Mouse (Mus musculus): ENCODE data around the gene Car11. TPM values are rescaled to one million over a fixed set of nuclear protein-coding genes. Genes with fewer than 3 reads are reported as not detected.

Car11 gene
- 8.2 TPM for polyA plus RNA-seq (2014; fragmentation: Illumina TruSeq; extraction: RNeasy Lipid Tissue Mini Kit (QIAGEN cat#74804); ENCODE audit: low read depth, low replicate concordance)

DNA sequence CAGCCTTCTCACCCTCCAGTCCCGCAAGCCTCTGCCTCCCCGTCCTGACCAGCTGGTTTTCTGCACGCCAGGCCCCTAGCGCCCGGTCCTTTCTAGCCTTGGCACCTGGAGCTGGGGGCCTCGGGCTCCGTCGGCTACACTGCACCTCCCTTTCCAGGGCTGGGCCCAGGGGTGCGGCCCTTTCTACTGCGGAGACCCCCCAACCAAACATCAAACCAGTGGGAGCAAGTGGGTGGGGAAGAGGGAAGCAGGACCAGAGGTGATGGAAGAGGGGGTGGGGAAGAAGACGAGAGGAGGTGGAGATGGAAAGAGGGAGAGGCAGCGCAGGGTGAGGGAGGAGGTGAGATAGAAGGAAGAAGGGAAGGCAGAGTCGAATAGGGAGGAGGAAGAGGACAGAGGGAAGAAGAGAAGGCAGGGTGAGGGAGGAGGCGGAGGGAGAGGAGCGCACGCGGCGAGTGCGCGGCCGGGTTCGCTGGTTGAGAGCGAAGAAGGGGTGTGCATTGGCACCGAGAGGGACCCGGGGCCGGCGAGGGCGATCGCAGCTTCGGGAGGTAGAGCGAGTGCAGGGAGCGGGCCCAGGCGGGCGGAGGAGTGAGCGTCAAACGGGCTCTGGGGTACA is at the start of gene Car11:
Gene Car11, plus strand, starts transcription at position 321 of the 619 bp plus-strand sequence.

GRCm38 (mm10) chr7:45666161-45666560 is 33.5 kb upstream of the Car11 start, which contains the start of gene Fut2:
Fut2 (minus strand) TSS chr7:45666394.

DNA sequence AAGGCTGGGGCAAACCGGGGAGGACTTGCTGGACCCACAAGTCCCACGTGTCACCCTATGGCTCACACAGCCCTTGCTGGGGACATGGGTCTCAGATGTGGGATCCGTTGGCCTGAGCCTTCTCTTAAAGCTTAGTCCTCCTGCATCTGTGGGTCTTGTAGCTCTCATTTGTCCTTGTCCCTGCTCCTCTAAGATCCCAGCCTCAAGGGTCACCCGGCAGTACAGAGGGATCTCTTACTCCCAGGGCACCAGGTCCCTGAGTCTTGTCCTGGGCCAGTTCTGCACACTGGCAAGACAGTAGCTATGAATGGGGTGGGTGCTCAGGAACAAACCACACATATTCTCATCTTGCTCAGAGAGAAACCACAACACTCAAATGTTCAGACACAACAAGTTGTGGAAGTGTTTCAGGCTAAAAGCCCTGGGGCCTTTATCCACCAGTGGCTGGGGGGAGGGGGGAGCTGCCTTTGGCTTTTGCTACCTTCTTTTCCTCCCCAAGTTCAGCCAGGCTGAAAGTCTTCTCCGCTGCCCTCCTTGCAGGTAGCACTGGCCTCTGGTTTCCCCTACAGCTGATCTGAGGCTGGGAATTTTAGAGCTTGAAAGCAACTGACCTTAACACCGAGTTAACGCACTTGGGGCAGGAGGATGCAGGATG is 16.1 kb upstream of the Car11 start, which contains the start of gene Ntn5:
Gene Ntn5, plus strand, starts transcription at position 627 of the 655 bp plus-strand sequence.

DNA sequence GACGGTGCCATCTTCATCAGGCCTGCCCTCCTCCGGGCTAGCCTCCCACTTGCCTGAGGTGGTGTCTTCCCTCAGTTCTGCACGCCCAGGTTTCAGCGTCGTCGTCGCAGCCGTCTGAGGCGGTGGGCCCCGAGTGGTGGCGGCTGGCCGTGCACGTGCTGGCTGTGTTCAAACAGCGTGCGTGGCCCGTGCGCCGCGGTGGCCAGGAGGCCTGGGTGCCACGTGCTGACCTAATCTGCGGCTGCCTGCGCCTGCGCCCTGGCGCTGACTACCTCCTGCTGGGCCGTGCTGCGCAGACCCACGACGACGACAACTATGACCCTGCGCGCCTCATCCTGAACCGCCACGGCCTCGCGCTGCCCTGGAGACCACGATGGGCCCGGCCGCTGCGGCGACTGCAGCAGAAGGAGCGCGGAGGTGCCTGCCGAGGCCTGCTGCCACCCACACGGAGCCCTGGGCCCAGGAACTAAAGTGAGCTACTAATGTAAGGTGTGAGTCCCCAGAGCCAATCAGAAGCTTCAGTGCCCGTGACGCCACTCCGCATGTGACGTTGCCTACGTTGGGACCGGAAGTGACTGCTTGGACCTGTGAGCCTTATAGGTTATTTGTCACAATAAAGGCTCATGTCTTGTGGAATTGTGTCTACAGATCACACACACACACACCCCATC is 5.6 kb upstream of the Car11 start, which contains the start of gene Sec1:
Gene Sec1, minus strand, starts transcription at position 482 of the 671 bp plus-strand sequence.

GRCm38 (mm10) chr7:45704730-45705442 is 5.2 kb downstream of the Car11 start, which contains the start of gene Dbp:
Dbp (plus strand) TSS chr7:45705088.

GRCm38 (mm10) chr7:45715090-45715708 is 15.6 kb downstream of the Car11 start, which contains the start of gene Rpl18:
Rpl18 (plus strand) TSS chr7:45715457.

GRCm38 (mm10) chr7:45717918-45718297 is 18.3 kb downstream of the Car11 start, which contains the start of gene Sphk2:
Sphk2 (minus strand) TSS chr7:45718002.

GRCm38 (mm10) chr7:45720413-45721233 is 21.0 kb downstream of the Car11 start, which contains the start of gene Fam83e:
Fam83e (plus strand) TSS chr7:45721212.

DNA sequence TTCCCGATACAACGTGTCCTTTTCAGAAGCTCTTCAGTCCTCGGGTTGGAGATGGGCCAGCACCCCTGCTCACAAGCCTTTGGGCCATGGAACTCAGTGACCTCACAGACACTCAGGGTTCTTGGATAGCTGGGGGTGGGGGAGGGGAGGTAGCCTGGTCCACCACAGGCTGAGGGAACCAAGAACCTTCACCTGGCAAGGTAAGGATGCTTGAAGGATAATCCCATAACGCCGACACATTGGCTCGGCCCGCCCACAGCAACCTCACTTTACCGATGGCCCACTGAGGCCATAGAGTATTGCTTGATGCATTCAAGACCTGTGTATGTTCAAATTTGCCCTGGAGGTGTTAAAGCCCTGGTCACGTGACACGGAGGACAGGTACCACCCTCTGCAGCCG is 26.1 kb downstream of the Car11 start, which contains the start of gene Spaca4:
Gene Spaca4, minus strand, starts transcription at position 101 of the 400 bp plus-strand sequence.

Other genes starting within 250 kb of the Car11 start
- 688 TPM for gene Ftl1, start 240.0 kb upstream of the Car11 start, polyA plus RNA-seq (2014; fragmentation: Illumina TruSeq; extraction: RNeasy Lipid Tissue Mini Kit (QIAGEN cat#74804); ENCODE audit: low read depth, low replicate concordance)
- gene Bax, start 232.9 kb upstream of the Car11 start, polyA plus RNA-seq (2014; fragmentation: Illumina TruSeq; extraction: RNeasy Lipid Tissue Mini Kit (QIAGEN cat#74804); ENCODE audit: low read depth, low replicate concordance), result 36.8 TPM
- not detected for gene Tulp2, start 218.0 kb upstream of the Car11 start, polyA plus RNA-seq (2014; fragmentation: Illumina TruSeq; extraction: RNeasy Lipid Tissue Mini Kit (QIAGEN cat#74804); ENCODE audit: low read depth, low replicate concordance)
- 1.7 TPM for gene Gm45808, start 213.0 kb upstream of the Car11 start, polyA plus RNA-seq (2014; fragmentation: Illumina TruSeq; extraction: RNeasy Lipid Tissue Mini Kit (QIAGEN cat#74804); ENCODE audit: low read depth, low replicate concordance)
- 13.6 TPM for gene Dhdh, start 211.0 kb upstream of the Car11 start, polyA plus RNA-seq (2014; fragmentation: Illumina TruSeq; extraction: RNeasy Lipid Tissue Mini Kit (QIAGEN cat#74804); ENCODE audit: low read depth, low replicate concordance)
- 147 TPM for gene Nucb1, start 189.4 kb upstream of the Car11 start, polyA plus RNA-seq (2014; fragmentation: Illumina TruSeq; extraction: RNeasy Lipid Tissue Mini Kit (QIAGEN cat#74804); ENCODE audit: low read depth, low replicate concordance)
- 41.3 TPM for gene Ppp1r15a, start 173.6 kb upstream of the Car11 start, polyA plus RNA-seq (2014; fragmentation: Illumina TruSeq; extraction: RNeasy Lipid Tissue Mini Kit (QIAGEN cat#74804); ENCODE audit: low read depth, low replicate concordance)
- 3.6 TPM for gene Plekha4, start 173.5 kb upstream of the Car11 start, polyA plus RNA-seq (2014; fragmentation: Illumina TruSeq; extraction: RNeasy Lipid Tissue Mini Kit (QIAGEN cat#74804); ENCODE audit: low read depth, low replicate concordance)
- not detected for gene Hsd17b14, start 144.9 kb upstream of the Car11 start, polyA plus RNA-seq (2014; fragmentation: Illumina TruSeq; extraction: RNeasy Lipid Tissue Mini Kit (QIAGEN cat#74804); ENCODE audit: low read depth, low replicate concordance)
- gene Bcat2, start 129.7 kb upstream of the Car11 start, polyA plus RNA-seq (2014; fragmentation: Illumina TruSeq; extraction: RNeasy Lipid Tissue Mini Kit (QIAGEN cat#74804); ENCODE audit: low read depth, low replicate concordance), result 137 TPM
- gene Fgf21, start 84.4 kb upstream of the Car11 start, polyA plus RNA-seq (2014; fragmentation: Illumina TruSeq; extraction: RNeasy Lipid Tissue Mini Kit (QIAGEN cat#74804); ENCODE audit: low read depth, low replicate concordance), result not detected
- gene Fut1, start 82.6 kb upstream of the Car11 start, polyA plus RNA-seq (2014; fragmentation: Illumina TruSeq; extraction: RNeasy Lipid Tissue Mini Kit (QIAGEN cat#74804); ENCODE audit: low read depth, low replicate concordance), result not detected
- gene Izumo1, start 78.0 kb upstream of the Car11 start, polyA plus RNA-seq (2014; fragmentation: Illumina TruSeq; extraction: RNeasy Lipid Tissue Mini Kit (QIAGEN cat#74804); ENCODE audit: low read depth, low replicate concordance), result 0.31 TPM
- gene Rasip1, start 72.4 kb upstream of the Car11 start, polyA plus RNA-seq (2014; fragmentation: Illumina TruSeq; extraction: RNeasy Lipid Tissue Mini Kit (QIAGEN cat#74804); ENCODE audit: low read depth, low replicate concordance), result 16.5 TPM
- 5.1 TPM for gene Mamstr, start 59.9 kb upstream of the Car11 start, polyA plus RNA-seq (2014; fragmentation: Illumina TruSeq; extraction: RNeasy Lipid Tissue Mini Kit (QIAGEN cat#74804); ENCODE audit: low read depth, low replicate concordance)
- gene Fut2, start 33.4 kb upstream of the Car11 start, polyA plus RNA-seq (2014; fragmentation: Illumina TruSeq; extraction: RNeasy Lipid Tissue Mini Kit (QIAGEN cat#74804); ENCODE audit: low read depth, low replicate concordance), result 1.1 TPM
- not detected for gene Ntn5, start 15.8 kb upstream of the Car11 start, polyA plus RNA-seq (2014; fragmentation: Illumina TruSeq; extraction: RNeasy Lipid Tissue Mini Kit (QIAGEN cat#74804); ENCODE audit: low read depth, low replicate concordance)
- 0.47 TPM for gene Sec1, start 5.4 kb upstream of the Car11 start, polyA plus RNA-seq (2014; fragmentation: Illumina TruSeq; extraction: RNeasy Lipid Tissue Mini Kit (QIAGEN cat#74804); ENCODE audit: low read depth, low replicate concordance)
- 17.7 TPM for gene Dbp, start 5.2 kb downstream of the Car11 start, polyA plus RNA-seq (2014; fragmentation: Illumina TruSeq; extraction: RNeasy Lipid Tissue Mini Kit (QIAGEN cat#74804); ENCODE audit: low read depth, low replicate concordance)
- gene Rpl18, start 15.6 kb downstream of the Car11 start, polyA plus RNA-seq (2014; fragmentation: Illumina TruSeq; extraction: RNeasy Lipid Tissue Mini Kit (QIAGEN cat#74804); ENCODE audit: low read depth, low replicate concordance), result 502 TPM
- gene Sphk2, start 18.2 kb downstream of the Car11 start, polyA plus RNA-seq (2014; fragmentation: Illumina TruSeq; extraction: RNeasy Lipid Tissue Mini Kit (QIAGEN cat#74804); ENCODE audit: low read depth, low replicate concordance), result 19.3 TPM
- gene Fam83e, start 21.4 kb downstream of the Car11 start, polyA plus RNA-seq (2014; fragmentation: Illumina TruSeq; extraction: RNeasy Lipid Tissue Mini Kit (QIAGEN cat#74804); ENCODE audit: low read depth, low replicate concordance), result not detected
- gene Spaca4, start 26.0 kb downstream of the Car11 start, polyA plus RNA-seq (2014; fragmentation: Illumina TruSeq; extraction: RNeasy Lipid Tissue Mini Kit (QIAGEN cat#74804); ENCODE audit: low read depth, low replicate concordance), result not detected
- gene Lmtk3, start 83.9 kb downstream of the Car11 start, polyA plus RNA-seq (2014; fragmentation: Illumina TruSeq; extraction: RNeasy Lipid Tissue Mini Kit (QIAGEN cat#74804); ENCODE audit: low read depth, low replicate concordance), result not detected
- not detected for gene Sult2b1, start 84.8 kb downstream of the Car11 start, polyA plus RNA-seq (2014; fragmentation: Illumina TruSeq; extraction: RNeasy Lipid Tissue Mini Kit (QIAGEN cat#74804); ENCODE audit: low read depth, low replicate concordance)
- 56.6 TPM for gene Cyth2, start 114.7 kb downstream of the Car11 start, polyA plus RNA-seq (2014; fragmentation: Illumina TruSeq; extraction: RNeasy Lipid Tissue Mini Kit (QIAGEN cat#74804); ENCODE audit: low read depth, low replicate concordance)
- 0.47 TPM for gene Kcnj14, start 124.9 kb downstream of the Car11 start, polyA plus RNA-seq (2014; fragmentation: Illumina TruSeq; extraction: RNeasy Lipid Tissue Mini Kit (QIAGEN cat#74804); ENCODE audit: low read depth, low replicate concordance)
- 13.0 TPM for gene Grwd1, start 131.1 kb downstream of the Car11 start, polyA plus RNA-seq (2014; fragmentation: Illumina TruSeq; extraction: RNeasy Lipid Tissue Mini Kit (QIAGEN cat#74804); ENCODE audit: low read depth, low replicate concordance)
- gene Kdelr1, start 172.9 kb downstream of the Car11 start, polyA plus RNA-seq (2014; fragmentation: Illumina TruSeq; extraction: RNeasy Lipid Tissue Mini Kit (QIAGEN cat#74804); ENCODE audit: low read depth, low replicate concordance), result 146 TPM
- 0.42 TPM for gene Grin2d, start 178.5 kb downstream of the Car11 start, polyA plus RNA-seq (2014; fragmentation: Illumina TruSeq; extraction: RNeasy Lipid Tissue Mini Kit (QIAGEN cat#74804); ENCODE audit: low read depth, low replicate concordance)
- not detected for gene Syngr4, start 196.9 kb downstream of the Car11 start, polyA plus RNA-seq (2014; fragmentation: Illumina TruSeq; extraction: RNeasy Lipid Tissue Mini Kit (QIAGEN cat#74804); ENCODE audit: low read depth, low replicate concordance)
- 106 TPM for gene Tmem143, start 197.1 kb downstream of the Car11 start, polyA plus RNA-seq (2014; fragmentation: Illumina TruSeq; extraction: RNeasy Lipid Tissue Mini Kit (QIAGEN cat#74804); ENCODE audit: low read depth, low replicate concordance)
- gene Emp3, start 221.6 kb downstream of the Car11 start, polyA plus RNA-seq (2014; fragmentation: Illumina TruSeq; extraction: RNeasy Lipid Tissue Mini Kit (QIAGEN cat#74804); ENCODE audit: low read depth, low replicate concordance), result 34.2 TPM
- gene Ccdc114, start 224.2 kb downstream of the Car11 start, polyA plus RNA-seq (2014; fragmentation: Illumina TruSeq; extraction: RNeasy Lipid Tissue Mini Kit (QIAGEN cat#74804); ENCODE audit: low read depth, low replicate concordance), result 2.2 TPM